Mouse (Mus musculus): Measurements from ENCODE around the gene Ino80.

DNA sequence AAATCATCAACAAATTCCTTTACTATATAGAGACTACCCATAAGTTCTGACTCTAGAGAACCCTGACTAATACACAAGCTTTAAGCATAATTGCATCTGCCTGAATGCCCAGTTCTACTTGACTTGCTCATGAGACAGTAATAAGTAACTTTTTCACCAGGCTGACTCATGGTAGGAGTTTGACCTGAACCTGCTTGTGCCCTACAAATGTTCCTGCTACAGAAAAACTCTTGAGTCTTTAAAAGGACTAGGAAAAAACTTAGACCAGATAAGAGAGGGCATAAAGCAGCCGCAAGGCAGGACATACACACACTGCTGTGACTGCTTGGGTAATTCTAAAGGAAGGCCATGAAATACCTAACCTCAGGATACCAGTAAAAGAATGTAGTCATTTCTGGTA lies 4.8 kb upstream of the Ino80 start:
- no peak for TF ChIP-seq CTCF (IDR thresholded peaks at IDR 0.05; ENCODE audit: low read depth, low read length)
- TF ChIP-seq POLR2A (IDR thresholded peaks at IDR 0.05; ENCODE audit: borderline replicate concordance, low read depth, low read length): no peak
